Mouse (Mus musculus) cerebellum, postnatal 10 days (tissue): ENCODE measurements around the gene 2610318N02Rik.

ENCODE experiments used
- DNase-seq, 2 experiments: peaks; one replicate each; pipeline ENCODE4 v3.0.0; 2021; ENCODE audit warnings: mixed read lengths in 2 of 2

The 2610318N02Rik gene

DNA sequence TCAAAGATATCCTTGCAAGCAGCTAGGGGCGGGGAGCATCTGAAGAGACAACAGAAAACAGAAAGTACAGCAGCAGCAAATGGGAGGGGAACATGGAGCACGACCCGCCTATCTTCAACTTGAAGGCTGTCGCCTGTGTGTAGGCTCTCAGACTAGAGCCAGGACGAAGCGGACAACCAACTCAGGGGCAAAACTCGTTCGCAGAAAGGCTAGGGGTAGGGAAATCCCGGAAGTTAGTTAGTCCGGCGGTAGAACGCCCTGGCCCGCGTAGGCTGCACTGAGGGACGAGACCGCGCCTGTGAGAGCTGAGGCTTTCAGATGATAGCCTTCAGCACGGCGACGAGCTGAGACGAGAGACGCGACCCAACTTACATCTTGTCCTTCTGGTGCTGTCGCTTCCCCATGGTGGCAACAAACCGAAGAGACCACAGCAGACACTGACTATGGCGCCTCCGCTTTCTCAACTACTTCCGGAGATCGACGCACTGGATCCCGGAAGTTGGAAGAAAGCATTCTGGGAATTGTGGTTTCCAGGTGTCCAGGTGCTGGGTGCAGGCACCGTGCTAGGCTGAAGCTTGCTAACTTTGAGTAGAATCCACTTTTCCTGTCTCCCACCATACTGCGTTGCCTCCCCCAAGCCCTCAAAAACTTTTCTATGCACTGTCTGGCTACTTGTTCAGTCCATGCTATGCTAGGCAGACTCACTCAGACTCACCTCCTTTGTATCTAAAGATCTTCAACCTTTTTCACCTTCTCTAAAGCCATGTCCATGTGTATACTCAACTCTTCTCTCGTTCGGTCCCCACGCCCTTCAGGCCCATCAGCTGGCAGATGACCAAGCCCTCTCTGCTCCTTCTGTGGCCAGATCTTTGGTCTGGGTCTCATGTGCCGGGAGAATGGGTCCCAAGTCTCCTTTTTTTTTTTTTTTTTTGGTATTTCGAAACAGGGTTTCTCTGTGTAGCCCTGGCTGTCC lies 13.9 kb downstream of the 2610318N02Rik start, which contains the start of gene Ppil2:
Ppil2 (minus strand) TSS at position 487 of the 973 bp plus-strand sequence.
- peak; percentile 78 to 81 for DNase-seq

DNA sequence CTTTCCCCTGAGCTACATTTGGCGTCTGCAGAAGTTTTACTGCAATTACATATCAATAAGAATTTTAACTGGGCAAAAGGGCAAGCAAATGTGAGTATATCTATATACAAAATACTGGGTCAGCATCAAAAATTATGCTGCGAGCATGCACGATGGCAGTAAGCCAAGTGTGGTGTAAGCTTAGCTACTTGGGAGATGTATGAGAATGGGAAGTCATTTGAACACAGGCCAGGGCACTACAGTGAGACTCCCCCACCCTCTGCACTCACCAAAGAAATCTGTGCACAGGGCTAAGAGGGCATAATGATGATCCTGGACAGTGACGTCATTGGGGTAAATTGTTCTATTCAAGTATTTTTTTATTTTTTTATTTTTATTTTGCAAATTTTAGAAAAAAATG lies 20.4 kb downstream of the 2610318N02Rik start:
- no peak for DNase-seq

DNA sequence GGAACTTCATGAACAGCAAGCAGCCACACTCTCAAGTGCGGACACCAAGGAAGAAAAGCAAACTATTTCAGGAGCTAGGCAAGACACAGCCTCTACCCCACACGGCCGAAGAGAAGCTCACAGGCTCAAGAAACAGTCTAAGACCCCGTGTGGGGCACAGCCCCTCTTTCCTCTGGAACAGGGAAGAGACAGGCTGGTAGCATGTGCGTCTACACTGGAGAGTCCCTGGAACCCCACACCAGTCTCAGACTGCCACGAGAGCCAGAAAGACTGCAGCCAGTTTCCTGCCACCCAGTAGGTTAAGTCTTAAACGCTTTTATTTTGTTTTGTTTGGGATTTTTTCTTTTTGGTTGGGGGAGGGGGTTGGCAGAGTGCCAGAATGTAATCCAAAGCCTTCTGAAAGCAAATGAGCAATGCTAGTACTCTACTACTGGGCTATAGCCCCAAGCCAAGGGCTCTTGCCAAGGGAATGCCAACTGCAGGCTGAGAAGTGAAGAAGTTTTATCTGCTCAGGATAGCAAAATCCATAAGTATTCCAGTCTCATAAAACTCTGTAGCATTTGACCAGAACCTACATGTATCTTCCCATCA lies 22.2 kb downstream of the 2610318N02Rik start:
- peak; percentile 42 to 53 for DNase-seq

DNA sequence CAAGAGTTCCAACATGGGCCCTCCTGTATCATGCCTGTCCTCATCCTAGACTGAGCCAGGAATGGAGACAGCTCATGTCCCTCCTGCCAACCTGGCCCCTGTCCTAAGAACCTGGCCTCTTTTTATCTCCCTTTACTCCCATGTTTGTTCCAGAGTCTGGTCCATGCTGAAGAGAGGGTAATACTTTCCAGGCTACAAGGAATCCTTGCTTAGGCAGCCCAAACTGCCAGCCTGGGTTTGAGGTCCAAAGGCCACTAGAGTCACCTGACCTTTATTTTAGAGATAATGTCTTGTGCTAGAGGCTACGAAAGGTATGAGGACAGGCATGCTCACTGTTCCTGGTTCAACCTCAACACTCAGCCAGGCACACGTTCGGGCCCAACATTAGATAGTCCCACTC lies 28.0 kb downstream of the 2610318N02Rik start:
- DNase-seq, result no peak

DNA sequence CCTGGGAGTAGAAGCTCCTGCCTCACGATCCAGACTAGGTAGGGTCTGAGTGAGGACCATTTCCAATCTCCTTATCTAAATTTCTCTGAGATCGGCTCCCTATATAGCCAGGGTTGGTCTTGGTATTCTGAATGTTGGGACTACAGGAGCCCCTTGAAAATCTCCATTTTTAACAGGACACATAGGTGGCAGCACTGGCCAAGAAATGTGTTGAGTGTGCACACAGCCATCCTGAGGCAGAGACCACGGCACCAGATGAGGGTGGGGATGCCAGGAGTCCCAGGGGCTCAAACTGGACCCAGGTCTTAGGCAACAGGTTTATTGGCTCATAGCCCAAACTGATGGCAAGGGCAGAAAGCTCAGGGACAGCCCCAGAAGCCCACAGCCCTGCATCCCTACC lies 36.6 kb downstream of the 2610318N02Rik start:
- peak; percentile 44 to 46 for DNase-seq

DNA sequence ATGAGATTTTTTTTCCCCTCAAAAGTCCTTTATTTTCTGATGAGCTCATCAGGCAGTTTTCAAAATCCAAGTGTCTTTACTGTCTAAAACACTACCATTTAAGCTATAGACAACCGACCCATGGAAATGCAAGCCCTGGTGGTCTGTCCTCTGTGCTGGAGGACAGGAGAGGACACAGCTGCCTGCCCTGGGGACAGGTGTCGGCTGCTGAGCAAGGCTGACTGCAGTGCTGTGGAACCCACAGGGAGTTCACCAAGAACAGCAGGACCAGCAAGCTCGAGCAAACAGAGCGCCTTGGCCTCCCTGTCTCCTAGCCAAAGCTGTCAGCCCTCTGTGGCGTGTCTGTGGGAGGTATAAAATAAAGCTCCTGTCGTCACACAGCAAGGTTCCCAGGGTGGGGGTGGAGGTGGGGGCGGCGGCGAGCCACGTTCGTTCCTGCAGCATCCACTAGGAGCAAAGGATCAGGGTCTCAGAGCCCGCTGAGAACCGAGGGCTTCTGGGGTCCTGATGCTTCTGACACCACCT lies 38.2 kb downstream of the 2610318N02Rik start:
- no peak for DNase-seq

GRCm38 (mm10) chr16:17086241-17086640 lies 38.7 kb downstream of the 2610318N02Rik start:
- no peak for DNase-seq

GRCm38 (mm10) chr16:17085636-17086035 lies 39.3 kb downstream of the 2610318N02Rik start:
- no peak for DNase-seq

DNA sequence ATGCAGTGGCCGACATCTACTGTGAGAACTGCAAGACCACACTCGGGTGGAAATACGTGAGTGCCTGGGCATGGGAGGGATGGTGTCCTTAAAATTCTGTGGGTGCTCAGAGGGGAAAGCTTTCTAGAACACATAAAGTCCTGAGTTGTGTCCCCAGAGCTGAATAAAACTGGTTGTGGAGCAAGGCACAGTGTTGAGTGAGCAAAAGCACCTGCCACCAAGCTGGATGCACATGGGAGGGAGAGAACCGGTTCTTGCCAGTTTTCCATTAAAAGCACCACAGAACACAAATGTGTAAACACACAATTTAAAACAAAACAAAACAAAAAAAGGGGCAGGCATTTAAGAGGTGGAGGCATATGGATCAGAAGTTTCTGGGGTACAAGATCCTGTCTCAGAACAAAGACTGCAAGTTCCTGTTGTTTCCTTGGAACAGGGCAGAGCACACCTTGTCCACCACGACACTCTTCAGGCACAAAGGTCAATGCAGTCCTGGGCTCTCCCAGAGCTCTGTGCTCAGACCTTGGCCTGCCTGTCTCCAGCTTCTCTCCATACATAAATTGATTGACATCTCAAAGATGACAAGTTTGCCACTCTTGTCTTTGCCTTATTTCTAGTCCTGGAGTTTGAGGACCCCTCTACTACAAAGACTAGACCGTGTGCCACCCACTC lies 42.7 kb downstream of the 2610318N02Rik start:
- DNase-seq, result no peak

- DNase-seq, result peak in 1 of 2 experiments; percentile 45
These were observed 46.9 kb downstream of the 2610318N02Rik start for GRCm38 (mm10) chr16:17078101-17078500.

GRCm38 (mm10) chr16:17076869-17077268 lies 48.1 kb downstream of the 2610318N02Rik start:
- no peak for DNase-seq

- DNase-seq, result peak in 1 of 2 experiments; percentile 42
These were observed 48.7 kb downstream of the 2610318N02Rik start for GRCm38 (mm10) chr16:17076301-17076700.

GRCm38 (mm10) chr16:17073000-17073399 lies 52.0 kb downstream of the 2610318N02Rik start:
- no peak for DNase-seq

DNA sequence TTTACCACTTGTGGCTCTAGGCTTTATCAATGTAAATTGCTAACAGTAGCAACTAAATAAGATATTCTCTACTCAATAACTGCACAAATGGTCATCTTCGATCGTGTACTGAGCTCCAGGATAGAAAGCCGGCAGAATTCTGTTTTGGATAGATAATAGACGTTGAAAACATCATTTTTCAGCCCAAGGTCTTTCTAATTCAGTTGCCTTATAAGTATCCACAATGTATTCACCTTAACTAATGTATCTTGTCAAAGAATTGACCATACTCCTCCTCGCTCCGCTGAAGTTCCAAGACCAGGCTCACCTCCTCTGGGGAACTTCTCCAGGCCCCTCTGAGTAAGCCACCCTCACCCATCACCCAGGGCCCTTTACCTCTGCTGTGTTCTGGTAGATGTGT lies 54.3 kb downstream of the 2610318N02Rik start:
- DNase-seq, result no peak

DNA sequence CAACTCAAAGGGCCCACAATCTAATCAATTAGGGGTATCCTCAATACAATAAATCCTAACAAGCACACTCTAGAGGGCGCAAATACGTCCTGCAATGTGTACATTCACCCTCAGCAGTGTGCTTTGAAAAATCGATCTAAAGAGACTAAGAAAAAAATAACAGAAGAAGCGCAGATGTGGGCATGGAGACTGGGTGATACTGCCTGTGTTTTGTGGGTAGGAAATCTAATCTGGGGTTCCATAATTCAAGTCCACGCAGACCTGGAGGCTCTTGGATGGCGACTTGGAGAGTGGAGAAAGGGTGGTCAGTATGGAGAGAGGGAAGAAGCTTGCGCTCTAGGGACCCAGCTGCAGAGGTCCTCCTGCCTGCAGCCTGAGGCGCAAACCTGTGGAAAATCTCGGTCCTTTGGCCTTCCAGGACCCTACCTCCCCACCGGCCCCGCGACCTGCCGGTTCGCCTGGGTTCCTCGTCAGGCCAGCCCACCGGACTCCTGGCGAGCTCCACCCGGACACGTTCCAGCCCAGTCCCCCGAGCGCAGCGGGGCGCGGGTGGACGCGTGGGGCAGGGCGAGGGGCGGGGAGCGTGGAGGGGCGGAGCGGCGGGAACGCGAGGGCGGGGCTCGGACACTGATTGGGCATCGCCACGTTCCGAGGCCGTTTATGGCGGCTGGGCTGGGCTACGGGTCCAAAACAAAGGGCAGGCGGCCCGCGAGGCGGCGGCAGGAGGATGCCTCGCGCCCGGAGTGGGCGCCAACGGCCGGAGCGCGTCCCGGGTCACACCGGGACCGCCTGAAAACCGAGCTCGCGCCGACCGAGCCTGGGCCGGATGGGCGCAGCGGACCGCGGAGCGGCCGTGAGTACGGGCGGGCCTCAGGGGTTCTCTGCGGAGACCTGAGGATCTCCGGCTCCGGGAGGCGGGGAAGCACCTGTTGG lies 55.2 kb downstream of the 2610318N02Rik start, which contains the start of gene Ypel1:
Ypel1 (plus strand) TSS at position 186 of the 933 bp plus-strand sequence.
- peak; percentile 95 to 97 for DNase-seq

GRCm38 (mm10) chr16:17067552-17067951 lies 57.4 kb downstream of the 2610318N02Rik start:
- DNase-seq, result no peak
